Mouse (Mus musculus) limb, embryonic 13.5 days (tissue): ENCODE results near the gene Fancd2os. TPM values are rescaled to one million over a fixed set of nuclear protein-coding genes. Genes with fewer than 3 reads are reported as not detected.

Experiments used
- polyA plus RNA-seq: library from polyadenylated mRNA; unstranded; fragments of >200 nt; fragmentation: Nextera tagmentation; extraction: Ambion mirVana; gene quantifications from 2 replicates; pipeline ENCODE4 v1.2.1, GENCODE M21; 2015

Fancd2os gene
- polyA plus RNA-seq, 1 experiment from 2014 or later = not detected

Other genes with a start within 250 kb of the Fancd2os start
- gene Tada3, start 222.8 kb downstream of the Fancd2os start, polyA plus RNA-seq = 44.8 and 46.8 TPM in 2 replicates
- gene Arpc4, start 222.6 kb downstream of the Fancd2os start, polyA plus RNA-seq = 384 and 391 TPM in 2 replicates
- 5.1 and 7.3 TPM in 2 replicates for gene Ttll3, start 211.5 kb downstream of the Fancd2os start, polyA plus RNA-seq
- gene Rpusd3, start 181.4 kb downstream of the Fancd2os start, polyA plus RNA-seq = 27.1 and 27.3 TPM in 2 replicates
- not detected in 2 replicates for gene Cidec, start 165.0 kb downstream of the Fancd2os start, polyA plus RNA-seq
- 88.2 and 89.7 TPM in 2 replicates for gene Jagn1, start 158.1 kb downstream of the Fancd2os start, polyA plus RNA-seq
- gene Il17re, start 142.2 kb downstream of the Fancd2os start, polyA plus RNA-seq = 6.5 and 6.6 TPM in 2 replicates
- gene Il17rc, start 129.3 kb downstream of the Fancd2os start, polyA plus RNA-seq = 9.9 and 10.5 TPM in 2 replicates
- gene Creld1, start 117.4 kb downstream of the Fancd2os start, polyA plus RNA-seq = 14.9 and 17.1 TPM in 2 replicates
- gene Prrt3, start 98.8 kb downstream of the Fancd2os start, polyA plus RNA-seq = 0.94 and 1.2 TPM in 2 replicates
- 94.0 and 98.4 TPM in 2 replicates for gene Emc3, start 69.1 kb downstream of the Fancd2os start, polyA plus RNA-seq
- gene Fancd2, start 69.0 kb downstream of the Fancd2os start, polyA plus RNA-seq = 11.6 and 11.7 TPM in 2 replicates
- gene Brk1, start 4.1 kb upstream of the Fancd2os start, polyA plus RNA-seq = 232 and 239 TPM in 2 replicates
- 56.5 and 56.6 TPM in 2 replicates for gene Vhl, start 23.2 kb upstream of the Fancd2os start, polyA plus RNA-seq
- gene Irak2, start 37.8 kb upstream of the Fancd2os start, polyA plus RNA-seq = 3.4 and 3.6 TPM in 2 replicates
- gene Tatdn2, start 96.3 kb upstream of the Fancd2os start, polyA plus RNA-seq = 0.91 and 1.3 TPM in 2 replicates
- 0.65 TPM in 1 of 2 replicates, not detected in the other for gene Ghrl, start 119.2 kb upstream of the Fancd2os start, polyA plus RNA-seq
- gene Sec13, start 140.0 kb upstream of the Fancd2os start, polyA plus RNA-seq = 321 and 322 TPM in 2 replicates